Mouse (Mus musculus) adrenal gland (tissue): Measurements from ENCODE around the gene Arid4a.
"Not testable (repeated sequence)": the region's sequence is repeated elsewhere in the genome, so short reads cannot be mapped to it uniquely, and the experiment has no call there.

Experiments used
- intact Hi-C: fragments of 180-260 bp; cut with DNase I; formaldehyde crosslinking; loops from one replicate; pipeline ENCODE4 v1.15.1; 2025

Gene Arid4a

GRCm38 (mm10) chr12:71052341-71052995 is 36.7 kb downstream of the Arid4a start:
- intact Hi-C loops: no loop called here

- intact Hi-C loops: no loop called here
Measured at GRCm38 (mm10) chr12:71053031-71053430, 37.2 kb downstream of the Arid4a start.

GRCm38 (mm10) chr12:71053486-71053885 is 37.7 kb downstream of the Arid4a start:
- intact Hi-C loops: no loop called here

GRCm38 (mm10) chr12:71055537-71055936 is 39.7 kb downstream of the Arid4a start:
- intact Hi-C loops: no loop called here

- intact Hi-C loops: no loop called here
Measured at GRCm38 (mm10) chr12:71059741-71060140, 44.0 kb downstream of the Arid4a start.

GRCm38 (mm10) chr12:71069846-71070245 is 54.1 kb downstream of the Arid4a start:
- intact Hi-C loops: no loop called here

DNA sequence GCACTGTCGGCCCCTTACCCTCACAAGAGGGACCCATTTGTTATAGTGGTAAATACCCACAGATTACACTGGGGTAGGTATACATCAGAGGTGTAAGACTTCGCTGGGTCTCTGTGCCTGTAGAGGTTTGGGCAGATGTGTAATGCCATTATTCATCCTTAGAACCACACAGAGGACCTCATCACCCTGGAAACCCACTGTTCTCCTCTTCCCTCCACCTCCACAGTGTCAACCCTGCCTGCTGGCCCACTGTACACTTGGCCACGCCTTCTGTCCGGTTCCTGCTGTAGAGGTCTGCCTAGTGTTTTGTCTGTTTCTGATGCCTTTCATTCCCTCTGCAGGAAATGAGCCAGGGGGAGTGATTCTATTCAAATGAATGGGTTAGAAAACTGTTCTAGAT is 56.3 kb downstream of the Arid4a start:
- intact Hi-C loops: no loop called here

GRCm38 (mm10) chr12:71073113-71073730 is 57.4 kb downstream of the Arid4a start:
- intact Hi-C loops: no loop called here

DNA sequence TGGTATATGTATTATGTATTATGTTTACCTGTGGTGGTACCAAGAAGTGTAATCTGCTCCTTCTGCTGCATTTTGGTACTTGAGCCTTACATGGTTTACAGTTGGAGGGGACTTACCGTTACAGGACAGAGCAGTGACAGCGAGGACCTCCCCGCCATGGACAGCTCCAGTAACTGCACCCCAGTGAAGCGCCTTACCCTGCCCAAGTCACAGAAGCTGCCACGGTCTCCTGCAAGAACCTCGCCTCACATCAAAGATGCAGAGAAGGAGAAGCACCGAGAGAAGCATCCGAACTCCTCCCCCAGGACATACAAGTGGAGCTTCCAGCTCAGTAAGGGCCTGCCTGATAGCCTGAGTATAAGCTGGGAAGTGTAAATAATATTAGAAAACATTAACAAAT is 70.5 kb downstream of the Arid4a start:
- intact Hi-C loops: no loop called here

DNA sequence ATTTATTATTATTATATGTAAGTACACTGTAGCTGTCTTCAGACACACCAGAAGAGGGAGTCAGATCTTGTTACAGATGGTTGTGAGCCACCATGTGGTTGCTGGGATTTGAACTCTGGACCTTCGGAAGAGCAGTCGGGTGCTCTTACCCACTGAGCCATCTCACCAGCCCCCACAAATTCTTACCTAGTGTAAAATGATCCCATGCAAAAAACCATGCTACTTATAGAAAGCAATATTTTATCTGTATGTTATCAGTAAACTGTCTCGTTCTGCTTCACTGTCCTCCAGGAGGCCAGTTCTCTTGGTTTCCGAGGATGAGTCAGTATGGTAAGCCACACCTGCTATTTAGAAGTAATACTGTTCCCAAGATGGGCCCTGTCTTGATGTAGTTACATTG is 88.5 kb downstream of the Arid4a start:
- intact Hi-C loops: not testable (repeated sequence)

DNA sequence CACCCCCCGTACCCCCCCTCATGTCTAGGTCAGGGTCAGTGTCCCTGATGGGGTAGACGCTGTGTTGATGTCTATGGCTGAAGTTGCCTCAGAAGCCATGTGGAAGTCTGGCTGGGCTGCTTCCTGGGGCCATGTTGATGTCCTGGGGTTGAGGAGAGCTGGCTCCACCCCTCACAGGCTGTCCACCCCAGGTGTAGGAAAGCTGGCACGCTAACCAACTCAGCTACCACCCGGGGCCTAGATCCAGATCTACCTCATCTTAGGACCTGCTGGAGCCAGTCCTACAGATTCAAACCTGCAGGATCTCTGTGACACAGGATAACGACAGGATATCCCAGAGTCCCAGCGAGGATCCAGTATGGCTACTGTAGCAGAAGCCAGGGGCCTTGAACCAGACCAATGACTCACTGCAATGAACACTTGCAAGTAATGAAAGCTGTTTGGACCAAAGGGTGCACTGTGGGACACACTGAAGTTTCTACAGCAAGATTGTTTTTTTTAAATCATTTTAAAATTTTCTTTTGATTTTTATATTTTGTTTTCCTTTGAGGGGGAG is 91.5 kb downstream of the Arid4a start:
- intact Hi-C loops: no loop called here

- intact Hi-C loops: no loop called here
Measured at GRCm38 (mm10) chr12:71111331-71111730, 95.5 kb downstream of the Arid4a start, which contains the start of gene Tomm20l. Tomm20l (plus strand) TSS chr12:71111428.

DNA sequence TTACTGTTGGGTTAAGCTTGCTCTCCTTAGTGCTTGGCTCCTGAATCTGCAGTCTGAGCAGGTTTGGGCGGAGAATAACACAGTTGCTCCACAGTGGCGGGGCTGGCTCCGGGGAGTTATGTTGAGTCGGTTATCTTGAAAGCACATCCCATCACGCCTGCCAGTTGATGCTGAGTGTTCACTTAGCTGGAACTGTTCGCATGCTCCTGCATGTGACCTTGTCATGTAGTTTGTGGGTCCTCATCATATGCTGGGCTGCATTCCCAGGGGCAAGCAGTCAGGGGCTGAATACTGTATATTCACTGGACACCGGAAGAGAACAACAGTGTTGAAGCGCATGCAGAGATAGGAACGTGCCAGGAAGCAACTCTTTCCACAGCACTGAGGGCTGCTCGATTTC is 97.3 kb downstream of the Arid4a start:
- intact Hi-C loops: no loop called here

- intact Hi-C loops: no loop called here
Measured at GRCm38 (mm10) chr12:71113675-71114288, 98.0 kb downstream of the Arid4a start.

DNA sequence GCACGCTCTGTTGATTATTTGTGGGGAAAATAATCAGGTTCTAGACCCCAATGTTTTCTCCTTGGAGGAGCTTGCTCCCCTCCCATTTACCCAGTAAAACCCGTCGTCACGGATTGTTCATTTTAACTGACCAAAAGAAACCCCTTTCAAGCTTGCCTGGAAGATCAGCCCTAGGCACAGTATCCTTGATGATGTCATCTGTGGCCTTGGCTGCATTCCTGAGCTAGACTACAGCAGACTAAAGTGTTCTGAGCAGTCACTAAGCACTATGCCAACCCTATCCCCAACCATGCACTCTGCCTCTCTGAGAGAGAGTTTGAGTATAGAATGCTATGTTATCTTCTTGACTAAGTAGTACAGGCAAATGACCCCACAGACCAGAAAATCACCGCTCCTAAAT is 100.6 kb downstream of the Arid4a start:
- intact Hi-C loops: no loop called here

- intact Hi-C loops: no loop called here
Measured at GRCm38 (mm10) chr12:71122731-71123130, 106.9 kb downstream of the Arid4a start.

DNA sequence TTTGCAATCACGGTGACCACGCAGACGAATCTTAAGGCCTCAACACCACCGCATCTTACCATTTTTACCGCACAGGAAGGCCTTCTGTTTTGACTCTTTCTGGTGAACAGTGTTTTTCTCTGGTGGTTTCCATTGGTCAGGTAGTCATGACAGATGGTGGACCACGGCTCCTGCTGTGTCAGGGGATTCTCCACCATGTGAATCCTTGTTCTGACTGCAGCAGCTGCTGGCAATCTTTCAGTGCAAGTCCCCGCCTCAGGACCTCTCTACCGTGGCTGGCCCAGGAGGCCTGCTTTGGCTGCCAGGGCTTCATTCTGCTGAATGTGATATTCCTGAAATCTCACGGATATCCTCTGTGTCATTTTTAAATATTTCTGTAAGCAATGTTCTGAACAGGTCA is 107.5 kb downstream of the Arid4a start:
- intact Hi-C loops: no loop called here

DNA sequence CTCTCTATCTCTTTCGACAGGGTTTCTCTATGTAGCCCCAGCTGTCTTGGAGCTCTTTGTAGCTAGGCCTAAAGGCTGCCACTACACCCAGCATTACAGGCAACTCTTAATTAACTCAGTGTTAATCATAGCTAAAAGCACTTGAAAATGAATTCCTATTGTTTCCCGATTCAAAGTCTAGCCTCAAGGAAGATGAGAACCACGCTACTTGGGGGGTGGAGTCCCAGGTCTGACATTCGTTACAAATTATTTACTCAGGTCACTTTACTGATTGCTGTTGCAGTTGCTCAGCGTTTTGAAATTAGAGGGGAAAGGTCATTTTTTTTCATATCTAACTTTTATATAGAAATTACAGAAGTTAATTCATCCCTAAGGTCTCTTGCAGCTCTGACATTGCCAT is 119.8 kb downstream of the Arid4a start:
- intact Hi-C loops: no loop called here

- intact Hi-C loops: no loop called here
Measured at GRCm38 (mm10) chr12:71136130-71136973, 120.6 kb downstream of the Arid4a start, which contains the start of the genes Timm9 and 2700049A03Rik. Timm9 (minus strand) TSS chr12:71136684. 2700049A03Rik (plus strand) TSS chr12:71136848.

DNA sequence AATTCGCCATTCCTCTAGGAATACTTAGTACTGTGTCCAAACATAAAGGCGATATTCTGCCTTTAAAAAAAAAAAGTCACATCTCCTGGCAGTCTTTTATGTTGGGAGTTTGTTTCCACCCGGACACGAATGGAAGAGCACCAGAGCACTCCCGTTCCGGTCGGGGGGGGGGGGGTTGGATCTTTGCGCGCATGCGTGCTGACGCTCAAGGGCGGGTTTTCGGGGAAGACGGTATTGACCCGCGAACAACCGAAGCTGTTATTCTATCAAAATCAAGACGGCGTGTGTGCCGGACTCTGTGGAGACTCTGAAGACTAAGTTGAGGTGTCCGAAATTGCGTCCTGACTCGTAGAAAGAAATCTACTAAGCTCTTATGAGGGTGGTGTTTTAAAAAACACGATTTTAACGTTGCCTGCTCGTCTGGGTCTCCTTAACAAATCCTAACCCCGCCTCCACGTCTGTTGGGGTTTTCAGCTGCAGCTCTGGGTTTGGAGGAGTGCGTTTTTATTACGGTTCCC is 121.2 kb downstream of the Arid4a start:
- intact Hi-C loops: no loop called here

DNA sequence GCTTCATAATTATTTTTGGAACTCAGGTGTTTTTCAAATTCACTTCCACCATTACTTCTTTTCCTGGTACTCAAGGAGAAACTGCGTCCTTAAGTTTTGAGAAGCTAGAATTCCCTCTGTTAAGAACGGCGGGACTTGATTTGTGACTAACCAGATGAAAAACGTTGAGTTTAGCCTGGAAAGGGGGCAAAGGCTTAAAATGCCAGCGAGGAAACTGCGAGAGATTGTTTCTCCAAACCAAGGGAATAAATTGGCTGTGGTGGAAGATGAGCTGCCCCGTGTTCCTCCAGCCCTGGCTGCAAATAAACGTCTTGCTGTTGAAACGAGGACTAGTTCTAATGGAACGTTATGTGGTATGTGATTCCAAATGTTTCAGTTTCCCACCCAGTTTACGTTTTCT is 121.9 kb downstream of the Arid4a start:
- intact Hi-C loops: no loop called here
